Mouse (Mus musculus) thymus, postnatal 0 days (tissue): ENCODE results near the gene Ccdc91. TPM values are rescaled to one million over a fixed set of nuclear protein-coding genes. Genes with fewer than 3 reads are reported as not detected.

ENCODE experiments used
- DNase-seq: peaks from one replicate; pipeline ENCODE4 v3.0.0-alpha.2; 2015; ENCODE audit warnings: low spot score
- polyA plus RNA-seq: library from polyadenylated mRNA; unstranded; fragments of >200 nt; fragmentation: Nextera tagmentation; extraction: Ambion mirVana; gene quantifications from 2 replicates; pipeline ENCODE4 v1.2.1, GENCODE M21; 2015

The Ccdc91 gene
- polyA plus RNA-seq, 1 experiment from 2014 or later, result 13.8 TPM

DNA sequence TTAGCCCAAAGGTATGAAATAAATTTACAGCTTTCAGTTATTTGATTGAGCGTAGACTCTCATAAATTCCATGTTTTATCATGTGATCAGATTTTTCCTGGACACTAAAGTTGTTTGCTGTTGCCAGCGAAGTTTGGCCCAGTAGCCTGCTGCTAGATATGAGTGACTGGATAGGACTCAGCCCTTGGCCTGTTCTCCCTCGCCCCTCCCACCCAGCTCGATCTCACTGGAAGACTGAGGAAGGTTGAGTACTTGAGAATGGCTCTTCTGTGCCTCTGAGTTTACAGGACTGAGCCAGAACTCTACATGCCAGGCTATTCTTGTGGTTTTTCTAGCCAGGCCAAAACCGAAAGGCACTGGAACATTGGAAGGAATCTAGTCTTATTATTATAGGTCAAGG, 93.6 kb downstream of the Ccdc91 start:
- DNase-seq, result no peak

DNA sequence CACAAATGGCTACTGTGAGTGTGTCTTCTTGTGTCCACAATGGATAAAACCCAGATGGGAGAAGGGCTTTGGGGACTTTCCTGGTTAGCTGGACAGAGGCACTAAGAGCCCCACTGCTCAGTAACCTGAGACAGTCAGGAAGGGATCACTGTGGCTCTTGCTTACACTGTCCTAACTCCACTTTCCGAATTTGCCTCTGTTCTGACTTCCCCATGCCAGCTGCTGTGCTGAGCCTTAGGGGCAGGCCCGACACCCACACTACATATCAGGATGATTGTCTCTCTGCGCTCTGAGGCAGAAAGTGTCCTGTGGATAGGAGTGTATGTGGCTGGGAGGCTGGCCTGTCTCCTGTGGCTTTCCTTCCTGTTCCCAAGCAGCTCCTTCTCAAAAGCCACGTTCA, 97.5 kb downstream of the Ccdc91 start:
- DNase-seq, result no peak

DNA sequence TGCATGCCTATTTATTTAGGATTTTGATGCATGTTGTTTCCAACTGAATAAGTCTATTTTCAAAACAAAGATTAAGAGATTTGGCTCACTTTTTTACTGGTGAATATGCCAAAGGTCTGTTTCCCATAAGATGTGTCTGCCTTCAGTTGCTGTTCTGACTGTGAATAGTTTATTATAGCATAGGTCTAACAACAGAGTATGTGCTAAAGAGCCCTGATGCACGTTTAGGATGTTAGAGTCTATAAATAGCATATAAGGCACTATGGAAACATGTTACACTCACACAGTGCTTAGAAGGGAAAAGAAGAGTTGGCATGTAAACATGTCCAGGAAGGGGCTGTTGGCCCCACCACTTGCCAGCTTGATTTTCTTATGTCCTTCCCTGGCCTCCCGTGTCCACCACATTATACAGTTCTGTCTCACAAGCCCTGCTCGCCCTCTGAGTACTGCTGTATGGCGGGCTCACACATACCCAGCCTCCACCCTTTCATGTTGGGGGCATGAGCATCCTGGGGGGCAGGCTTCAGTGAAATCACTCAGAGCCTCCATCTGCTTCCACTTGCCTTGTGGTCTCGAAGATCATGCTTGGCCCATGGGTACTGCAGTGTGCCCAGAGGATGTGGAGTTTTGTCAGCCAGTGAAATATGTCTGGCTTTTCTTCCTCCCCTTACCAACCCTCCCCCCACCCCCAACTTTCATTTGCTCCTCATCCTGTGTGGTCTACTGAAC, 99.0 kb downstream of the Ccdc91 start:
- no peak for DNase-seq

DNA sequence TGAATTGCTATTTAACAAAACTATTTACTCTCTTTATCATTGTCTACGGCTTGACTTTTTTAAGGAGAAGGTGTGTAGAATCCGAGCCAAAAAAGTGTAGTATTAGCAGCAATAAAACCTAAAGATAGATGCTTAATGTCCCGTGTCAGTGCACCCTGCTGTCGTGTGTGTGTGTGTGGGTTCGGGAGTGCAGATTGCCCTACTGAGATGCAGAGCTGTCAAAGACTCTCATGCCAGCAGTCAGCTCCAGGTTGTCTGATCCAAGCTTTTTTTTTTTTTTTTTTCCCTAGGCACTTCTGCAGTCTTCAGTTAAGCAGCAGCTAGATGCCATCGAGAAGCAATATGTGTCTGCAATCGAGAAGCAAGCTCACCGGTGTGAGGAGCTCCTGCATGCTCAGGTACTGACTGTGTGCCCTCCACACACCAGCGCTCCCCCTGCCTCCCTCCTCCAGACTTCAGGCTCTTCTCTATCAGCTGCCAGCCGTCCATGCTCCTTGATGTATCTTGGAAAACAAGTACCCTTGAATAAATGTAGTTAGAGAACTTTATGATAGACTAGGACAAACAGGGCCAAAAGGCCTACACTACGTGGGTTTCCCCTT, 99.7 kb downstream of the Ccdc91 start:
- DNase-seq, result no peak

DNA sequence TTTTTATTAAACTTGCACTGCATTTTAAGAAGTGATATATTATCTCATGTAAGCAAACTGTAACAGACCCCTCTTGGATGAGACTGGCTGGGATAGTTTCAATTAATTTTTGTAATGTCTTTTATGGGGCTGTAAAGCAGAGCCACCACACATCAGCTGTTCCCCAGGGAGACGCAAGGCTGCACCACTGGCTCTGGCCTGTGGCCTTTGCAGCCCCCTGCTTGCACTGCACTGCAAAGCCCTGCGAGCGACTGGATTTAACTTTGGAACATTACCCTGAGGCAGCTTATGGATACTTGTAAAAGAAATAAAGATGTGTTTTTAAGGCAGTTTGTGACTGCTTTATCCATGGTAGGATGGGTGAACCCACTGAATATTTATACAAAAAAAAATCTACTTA, 112.0 kb downstream of the Ccdc91 start:
- no peak for DNase-seq

DNA sequence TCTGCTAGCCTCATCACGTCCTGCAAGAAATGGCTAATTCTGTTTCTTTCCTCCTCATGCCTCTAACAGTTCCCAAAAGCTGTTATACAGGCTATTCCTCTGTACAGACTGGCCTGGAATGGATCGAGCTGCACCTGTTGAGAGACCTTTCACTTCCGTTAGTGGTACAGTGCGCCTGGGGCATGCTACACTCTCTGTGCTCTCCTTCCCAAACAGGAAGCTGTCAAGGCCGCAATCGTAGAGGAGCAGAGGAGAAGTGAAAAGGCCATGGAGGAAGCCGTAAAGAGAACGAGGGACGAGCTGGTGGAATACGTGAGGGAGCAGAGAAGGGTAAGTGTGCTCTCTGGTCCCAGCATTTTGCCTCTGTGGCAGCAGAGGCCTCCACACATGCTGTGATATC, 131.0 kb downstream of the Ccdc91 start:
- DNase-seq, result peak; percentile 17

DNA sequence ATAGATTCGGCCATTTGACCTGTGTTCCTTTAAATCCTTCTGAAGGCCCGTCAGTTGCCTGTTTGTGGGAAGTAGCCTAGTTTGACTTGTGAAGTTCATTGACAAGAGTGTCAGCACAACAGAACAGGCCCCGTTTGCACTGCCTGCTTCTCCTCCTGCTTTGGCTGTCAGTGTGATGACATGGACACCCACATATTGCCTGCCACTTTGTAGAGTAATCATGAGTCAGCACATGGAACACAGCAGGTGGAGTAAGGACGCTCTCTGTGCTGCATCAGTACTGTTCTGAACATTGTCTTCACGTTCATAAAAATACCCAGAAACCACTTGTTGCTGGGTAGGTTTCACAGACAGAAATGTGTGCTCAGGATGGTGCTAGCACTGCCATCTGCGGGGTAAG, 132.0 kb downstream of the Ccdc91 start:
- DNase-seq, result no peak

DNA sequence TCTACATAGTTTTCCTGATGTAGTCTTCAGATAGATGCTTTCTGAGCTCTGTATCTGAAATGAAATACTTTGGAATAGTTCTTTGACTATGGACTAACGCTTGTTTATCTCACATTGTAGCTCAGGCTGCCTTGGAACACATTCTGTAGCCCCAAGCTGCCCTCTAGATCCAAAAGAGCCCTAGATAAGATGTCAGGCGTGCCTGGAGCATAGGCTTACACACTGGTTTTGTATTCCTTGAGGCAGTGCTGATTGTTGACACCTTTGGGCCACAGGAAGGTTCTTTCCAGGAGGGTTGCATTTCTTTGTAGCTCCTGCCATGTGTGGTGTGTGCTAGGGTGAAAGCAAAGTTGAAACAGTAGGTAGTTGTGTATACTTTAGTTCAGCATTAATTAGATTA, 139.7 kb downstream of the Ccdc91 start:
- no peak for DNase-seq

DNA sequence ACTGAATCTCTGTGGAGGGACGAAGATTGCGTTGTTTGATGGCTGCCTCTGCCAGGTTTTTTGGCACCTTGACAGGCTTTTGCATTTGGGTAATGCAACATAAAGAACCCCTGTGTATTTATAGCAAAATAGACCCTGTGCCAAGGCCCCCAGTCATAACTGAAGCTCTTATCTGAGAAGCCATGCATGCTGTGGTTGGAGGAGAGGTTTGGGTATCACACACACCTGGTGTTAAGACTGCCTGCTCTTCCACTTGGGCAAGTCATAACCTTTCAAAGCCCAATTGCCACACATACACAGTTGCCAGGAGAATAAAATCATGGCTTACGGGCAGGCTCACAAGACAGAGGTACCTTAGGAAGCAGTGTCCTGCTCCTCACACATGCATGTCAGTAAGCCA, 147.5 kb downstream of the Ccdc91 start:
- no peak for DNase-seq

DNA sequence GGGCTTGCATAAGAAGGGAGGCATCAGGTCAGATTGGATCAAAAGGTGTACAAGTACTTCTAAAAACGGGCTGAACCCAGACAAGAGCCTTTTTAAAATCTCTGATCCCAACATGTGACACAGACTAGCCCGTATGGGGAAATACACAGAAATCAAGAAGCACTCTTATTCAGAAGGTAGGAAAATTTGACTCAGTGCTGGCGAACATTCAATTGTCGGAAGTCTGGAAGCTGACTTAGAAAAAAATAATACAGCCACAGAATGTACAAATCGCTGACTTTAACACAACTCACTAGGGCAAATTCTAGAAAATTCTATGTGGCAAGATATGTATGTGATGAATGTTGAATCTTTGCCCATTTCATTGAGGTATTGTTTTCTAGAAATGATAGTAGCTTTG, 160.8 kb downstream of the Ccdc91 start:
- no peak for DNase-seq

DNA sequence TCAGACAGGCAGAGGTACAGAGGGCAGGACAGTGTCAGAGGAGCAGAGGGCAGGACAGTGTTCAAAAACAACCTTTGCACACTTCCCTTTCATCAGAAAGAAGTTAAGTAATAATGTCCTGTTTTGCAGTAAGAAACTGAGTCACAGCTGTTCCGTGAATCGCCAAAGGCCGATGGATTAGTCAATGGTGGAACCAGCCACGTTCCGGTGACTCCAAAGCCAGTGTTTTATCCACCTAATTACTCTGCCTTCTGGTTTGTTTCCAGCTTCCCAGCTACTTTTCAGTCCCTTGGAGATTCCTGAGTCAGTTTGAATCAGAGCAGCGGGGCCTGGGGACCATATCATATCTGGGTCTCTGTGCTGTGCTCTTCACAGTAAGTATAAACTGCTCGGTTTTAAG, 168.2 kb downstream of the Ccdc91 start:
- no peak for DNase-seq

DNA sequence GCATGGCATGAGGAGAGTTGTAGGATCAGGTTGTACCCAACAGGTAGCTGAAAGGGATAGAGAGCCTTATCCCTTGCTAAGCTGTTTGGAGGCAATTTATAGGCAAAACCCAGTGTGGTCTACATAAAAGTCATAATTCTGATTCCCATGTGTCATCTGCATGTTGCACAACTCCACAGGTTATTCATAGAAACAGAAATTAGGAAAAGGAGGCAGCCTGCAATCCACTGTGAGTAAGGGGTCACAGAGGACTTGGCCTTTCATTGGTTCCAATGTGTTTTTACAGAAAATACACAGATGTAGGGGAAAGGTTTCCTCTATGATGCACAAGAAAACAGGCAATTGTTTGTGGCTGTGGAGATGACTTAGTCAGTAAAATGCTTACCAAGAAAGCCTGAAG, 168.8 kb downstream of the Ccdc91 start:
- no peak for DNase-seq

DNA sequence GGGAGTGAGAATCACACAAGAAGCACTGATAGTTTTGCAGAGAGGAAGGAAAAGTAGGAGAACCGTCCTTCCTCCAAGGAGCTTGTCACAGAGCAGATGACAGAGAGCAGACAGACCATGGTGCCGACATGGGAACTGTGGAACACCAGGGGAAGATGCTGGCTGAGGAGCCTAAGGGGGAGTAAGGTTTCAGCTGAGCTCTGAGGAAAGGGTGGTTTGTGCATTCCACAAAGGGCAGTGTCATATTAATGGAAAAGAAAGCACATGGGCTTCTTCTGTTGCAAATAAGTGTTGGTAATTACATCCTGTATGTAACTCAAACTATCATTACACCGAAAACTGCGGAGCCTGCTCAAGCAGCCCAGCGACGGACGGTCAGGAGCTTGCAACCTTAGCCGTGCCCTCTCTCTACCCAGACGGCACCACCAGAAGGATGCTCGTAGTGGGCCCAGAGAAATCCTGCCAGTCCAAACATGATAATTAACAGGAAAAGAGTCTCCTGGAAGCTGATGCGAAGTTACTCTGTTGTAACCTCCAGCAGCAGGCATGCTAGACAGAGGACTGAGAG, 170.9 kb downstream of the Ccdc91 start:
- no peak for DNase-seq

DNA sequence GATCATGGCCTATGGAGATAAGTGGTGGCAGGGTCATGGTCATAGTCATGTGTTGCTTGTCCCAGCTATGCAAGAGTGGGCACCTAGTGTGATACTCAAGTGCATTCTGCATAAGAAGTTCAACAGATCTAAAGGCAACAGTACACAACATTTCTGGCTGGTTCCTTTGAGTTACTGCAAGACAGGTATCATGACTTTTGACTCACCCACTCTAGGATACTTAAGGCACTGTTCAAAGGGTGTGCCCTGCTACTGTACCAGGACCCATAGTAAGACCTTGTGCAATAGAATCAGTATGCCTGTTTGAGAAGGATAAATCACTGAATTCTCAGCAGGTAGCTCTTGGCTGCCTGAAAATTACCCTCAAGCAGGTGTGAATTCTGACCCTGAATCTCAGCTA, 182.4 kb downstream of the Ccdc91 start:
- no peak for DNase-seq

DNA sequence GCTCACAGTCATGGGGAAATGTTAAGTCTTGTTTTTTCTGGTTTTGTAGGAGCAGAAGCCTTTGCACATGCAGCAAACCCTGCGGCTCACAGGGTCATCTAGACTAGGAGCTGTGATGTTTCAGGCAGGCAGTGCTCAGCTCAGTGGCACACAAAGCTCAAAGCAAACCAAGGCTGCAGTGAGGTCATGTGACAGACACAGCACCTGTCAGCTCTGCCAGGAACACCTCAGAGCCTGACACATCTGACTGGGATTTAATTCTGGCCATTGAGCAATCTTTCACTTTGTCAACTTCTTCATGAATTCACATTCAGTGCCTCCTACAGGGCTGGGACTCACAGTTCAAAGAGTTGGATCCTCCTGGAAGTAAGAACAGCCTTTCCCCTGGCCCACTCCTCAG, 185.1 kb downstream of the Ccdc91 start:
- DNase-seq, result no peak

DNA sequence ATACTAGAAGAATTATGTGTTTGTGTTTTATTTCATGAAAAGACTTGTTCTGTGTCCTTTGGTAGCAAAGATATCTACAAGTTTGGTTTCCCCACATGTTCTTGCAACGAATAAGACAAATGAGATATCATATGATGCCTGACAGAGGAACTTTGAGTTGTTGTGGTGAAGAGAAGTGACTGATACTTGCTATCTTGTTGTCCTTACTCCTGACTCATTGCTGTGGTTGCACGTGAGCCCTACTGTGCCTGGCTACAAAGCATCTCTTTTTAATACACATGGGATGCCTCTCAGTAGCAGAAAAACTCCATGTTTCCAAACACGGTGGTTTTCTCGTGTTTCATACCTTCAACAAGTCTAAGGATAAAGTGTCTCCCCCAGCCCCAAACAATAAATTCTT, 186.2 kb downstream of the Ccdc91 start:
- no peak for DNase-seq

DNA sequence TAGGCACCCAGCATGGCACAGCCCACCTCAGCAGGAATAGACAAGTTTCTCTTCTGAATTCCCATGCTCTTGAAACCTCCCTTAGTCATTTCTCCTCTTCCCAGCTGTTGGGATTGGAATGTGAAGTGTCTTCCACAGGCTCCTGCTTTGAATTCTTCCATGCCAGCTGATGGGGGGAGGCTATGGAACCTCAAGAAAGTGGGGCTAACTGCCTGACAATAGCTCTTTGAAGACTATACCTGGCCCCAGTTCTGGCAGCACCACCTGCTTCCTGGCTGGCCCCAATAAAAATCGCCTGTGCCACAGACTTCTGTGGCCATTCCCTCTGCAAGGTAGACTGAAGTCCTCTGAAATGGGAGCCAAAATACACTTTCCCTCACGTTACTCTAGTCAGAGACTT, 187.0 kb downstream of the Ccdc91 start:
- DNase-seq, result no peak

DNA sequence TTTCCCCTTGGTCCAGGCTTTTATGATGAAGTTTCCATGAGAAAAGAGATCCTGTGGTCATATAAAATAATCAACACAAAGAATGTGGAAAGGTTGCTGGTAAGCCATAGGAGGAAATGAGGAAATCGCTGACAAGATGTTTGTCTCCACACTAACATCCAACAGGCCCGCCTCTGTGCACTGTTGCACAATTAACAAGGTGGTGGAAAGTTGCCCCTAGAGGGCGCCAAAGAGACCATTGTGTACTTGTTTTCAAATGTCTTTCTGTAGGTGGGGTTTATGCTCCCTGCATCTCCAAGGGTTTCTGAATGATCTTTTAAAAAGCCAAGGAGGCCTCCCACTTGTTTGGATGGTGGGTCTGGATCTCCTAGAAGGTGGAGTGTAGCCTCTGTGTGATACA, 188.7 kb downstream of the Ccdc91 start:
- peak; percentile 47 for DNase-seq

DNA sequence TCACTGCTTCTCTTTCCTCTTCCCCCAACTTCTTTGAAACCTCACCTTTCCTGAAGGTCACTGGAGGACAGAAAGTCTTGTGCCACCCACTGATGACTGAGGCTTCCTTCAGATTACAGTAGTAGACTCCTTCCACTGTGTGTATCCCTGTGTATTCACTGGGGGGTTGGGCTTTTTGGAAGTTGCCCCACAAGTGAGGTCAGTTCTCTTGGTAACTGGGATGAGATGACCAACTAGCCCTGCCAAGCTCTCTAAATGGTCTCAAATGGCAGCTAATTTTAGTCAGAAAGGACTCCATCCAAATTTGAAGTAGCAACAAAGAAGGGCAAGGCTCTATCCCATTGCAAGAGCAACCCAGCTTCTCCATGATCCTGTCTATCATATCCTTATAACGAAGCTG, 195.7 kb downstream of the Ccdc91 start:
- no peak for DNase-seq

DNA sequence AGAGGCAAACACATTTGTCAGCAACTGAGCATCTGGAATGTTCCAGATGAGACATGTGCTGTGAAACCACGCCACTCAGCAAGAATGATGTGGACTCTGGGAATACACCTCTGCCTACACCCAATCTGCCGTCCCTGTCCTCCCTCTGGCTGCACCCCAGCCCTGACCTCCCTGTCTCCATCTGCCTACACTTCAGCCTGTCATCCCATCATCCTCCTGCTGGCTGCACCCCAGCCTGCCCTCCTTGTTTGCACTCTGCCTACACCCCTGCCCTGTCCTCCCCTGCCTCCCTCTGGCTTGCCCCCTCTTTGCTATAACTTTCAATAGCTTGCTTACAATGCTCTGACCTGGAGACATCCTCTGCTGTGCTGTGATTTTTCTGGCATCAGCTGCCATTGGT, 196.9 kb downstream of the Ccdc91 start:
- DNase-seq, result no peak

DNA sequence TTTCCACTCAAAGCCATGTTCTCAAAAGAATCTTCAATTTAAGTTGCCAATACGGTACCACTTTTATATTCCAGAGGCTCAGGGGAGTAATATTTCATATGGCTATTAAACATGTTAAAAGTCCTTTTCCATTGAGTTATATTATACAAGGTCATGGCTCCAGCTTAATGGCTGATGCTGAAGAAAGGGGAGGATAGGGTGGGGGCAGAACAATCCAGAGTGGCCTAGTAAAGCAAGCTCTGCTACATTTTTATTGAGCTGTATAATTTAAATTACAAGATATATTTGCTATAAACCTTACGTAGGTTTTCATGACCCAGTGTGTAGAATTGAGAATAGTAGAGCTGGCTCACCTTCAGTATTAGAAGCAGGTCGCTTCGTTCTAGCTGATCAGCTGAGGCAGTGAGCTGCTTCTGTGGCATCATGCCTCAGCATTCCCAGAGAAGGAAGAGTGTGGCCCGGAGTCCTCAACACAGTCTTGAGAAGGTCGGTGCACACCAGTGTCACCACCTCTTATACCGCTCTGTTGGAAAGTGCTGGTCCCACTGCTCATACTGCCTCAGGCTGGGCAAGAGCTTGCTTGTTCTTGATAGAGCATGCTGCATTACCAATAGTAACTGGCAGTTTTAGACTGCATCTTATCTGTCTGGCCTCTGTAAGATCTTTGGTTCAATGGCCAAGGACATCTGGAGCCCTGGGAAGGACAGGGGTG, 199.6 kb downstream of the Ccdc91 start:
- DNase-seq, result no peak

DNA sequence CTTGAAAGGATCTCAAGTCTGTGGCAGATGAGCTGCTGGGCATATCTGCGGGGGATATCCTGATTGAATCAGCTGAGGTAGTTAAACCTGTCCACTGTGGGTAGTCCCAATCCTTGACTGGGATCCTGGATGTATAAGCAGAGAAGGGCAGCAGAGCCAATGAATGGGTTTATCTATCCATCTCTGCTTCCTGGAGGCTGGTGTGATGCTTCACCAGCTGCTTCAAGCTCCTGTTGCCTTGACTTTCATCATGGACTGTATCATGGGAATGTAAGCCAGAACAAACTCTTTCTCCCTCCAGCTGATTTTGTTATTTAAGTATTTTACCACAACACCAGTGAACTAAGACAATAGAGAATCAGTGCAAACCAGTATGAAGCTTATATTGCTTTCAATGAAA, 200.6 kb downstream of the Ccdc91 start:
- DNase-seq, result no peak
